Mouse (Mus musculus): ENCODE data around the gene Xrn1. TPM values are rescaled to one million over a fixed set of nuclear protein-coding genes. Genes with fewer than 3 reads are reported as not detected.

The Xrn1 gene
- 2.7 and 6.5 TPM in 2 replicates for polyA plus RNA-seq (2012; rRNA removed; ENCODE audit: low replicate concordance)

GRCm38 (mm10) chr9:95954585-95955461 is at the start of gene Xrn1:
Xrn1 (plus strand) TSS chr9:95954760.

Other genes starting within 250 kb of the Xrn1 start
- 1.4 and 2.8 TPM in 2 replicates for gene Trpc1, start 204.4 kb upstream of the Xrn1 start, polyA plus RNA-seq (2012; rRNA removed; ENCODE audit: low replicate concordance)
- gene Pls1, start 109.4 kb upstream of the Xrn1 start, polyA plus RNA-seq (2012; rRNA removed; ENCODE audit: low replicate concordance) = 0.26 and 0.46 TPM in 2 replicates
- gene Atr, start 97.2 kb upstream of the Xrn1 start, polyA plus RNA-seq (2012; rRNA removed; ENCODE audit: low replicate concordance) = 1.4 and 3.2 TPM in 2 replicates
- gene Gk5, start 164.6 kb downstream of the Xrn1 start, polyA plus RNA-seq (2012; rRNA removed; ENCODE audit: low replicate concordance) = 2.0 and 5.7 TPM in 2 replicates
- gene Tfdp2, start 241.5 kb downstream of the Xrn1 start, polyA plus RNA-seq (2012; rRNA removed; ENCODE audit: low replicate concordance) = 7.3 and 12.8 TPM in 2 replicates